In the genomic region with DNA sequence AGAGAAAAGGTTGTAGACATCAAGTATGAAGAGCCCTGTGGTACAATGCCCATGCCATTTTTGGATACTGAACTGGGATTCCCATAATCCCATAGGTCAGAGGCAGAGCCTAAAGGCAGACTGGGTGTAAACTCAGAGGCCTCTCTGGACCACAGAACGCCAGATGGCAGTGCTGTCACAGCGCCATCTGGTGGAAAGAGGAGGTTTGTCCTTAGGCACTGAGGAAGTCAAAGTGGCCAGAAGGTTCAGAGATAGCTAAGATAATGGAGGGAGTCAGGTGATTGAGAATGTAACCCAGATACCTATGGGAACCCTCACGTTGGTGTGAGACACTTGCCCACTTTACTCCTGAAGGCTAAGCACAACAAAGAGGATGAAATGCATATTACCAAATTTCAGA, we compare ENCODE assay signal across 8 mouse cellular contexts. TPM values are rescaled to one million over a fixed set of nuclear protein-coding genes. Genes with fewer than 3 reads are reported as not detected.
DNase-seq lines count a peak whose midpoint lies in the region; ATAC-seq and TF ChIP-seq lines count a peak whose summit lies in the region.

No protein-coding gene starts in this region.

- no peak overlapping the region for H3K27ac ChIP-seq in neural tube, embryonic 15.5 days (replicated peaks)
- H3K27ac ChIP-seq in embryonic facial prominence, embryonic 11.5 days (replicated peaks; ENCODE audit: low read depth, low read length), result no peak overlapping the region
- H3K27ac ChIP-seq in hindbrain, embryonic 12.5 days, result no peak overlapping the region
- no peak overlapping the region for H3K27ac ChIP-seq in midbrain, postnatal 0 days (ENCODE audit: low read depth, low read length)

- H3K9ac ChIP-seq in neural tube, embryonic 15.5 days (replicated peaks), result no peak overlapping the region
- no peak overlapping the region for H3K9ac ChIP-seq in embryonic facial prominence, embryonic 11.5 days (replicated peaks; ENCODE audit: low read length)
- H3K9ac ChIP-seq in hindbrain, embryonic 12.5 days, result no peak overlapping the region
- H3K9ac ChIP-seq in midbrain, postnatal 0 days (replicated peaks; ENCODE audit: low read length, poor library complexity, severe bottlenecking), result no peak overlapping the region

- no peak for ATAC-seq in neural tube, embryonic 15.5 days (ENCODE audit: low FRiP score)
- ATAC-seq in embryonic facial prominence, embryonic 11.5 days (replicated peaks; ENCODE audit: insufficient number of reproducible peaks, low FRiP score, low TSS enrichment, low read depth), result no peak
- 0 out of 2 replicates have a peak, but pooled peaks have one; percentile 50 for ATAC-seq in hindbrain, embryonic 12.5 days (ENCODE audit: low FRiP score)
- ATAC-seq in midbrain, postnatal 0 days (ENCODE audit: low FRiP score), result no peak

- no peaks in the 10 kb centered on the region for H3K4me1 ChIP-seq in neural tube, embryonic 15.5 days
- no peaks in the 10 kb centered on the region for H3K4me1 ChIP-seq in embryonic facial prominence, embryonic 11.5 days (ENCODE audit: control insufficient read depth, insufficient read depth, low read length)
- H3K4me1 ChIP-seq in hindbrain, embryonic 12.5 days, result no peaks in the 10 kb centered on the region
- H3K4me1 ChIP-seq in midbrain, postnatal 0 days (ENCODE audit: insufficient read depth, low read length), result no peaks in the 10 kb centered on the region

- H3K9me3 ChIP-seq in neural tube, embryonic 15.5 days (replicated peaks), result no peaks in the 10 kb centered on the region
- no peaks in the 10 kb centered on the region for H3K9me3 ChIP-seq in embryonic facial prominence, embryonic 11.5 days (replicated peaks; ENCODE audit: control insufficient read depth, low read length)
- H3K9me3 ChIP-seq in hindbrain, embryonic 12.5 days (replicated peaks), result no peaks in the 10 kb centered on the region
- H3K9me3 ChIP-seq in midbrain, postnatal 0 days (ENCODE audit: low read length), result no peaks in the 10 kb centered on the region

- peak; percentile 67 for DNase-seq in neural tube, embryonic 10.5 days (ENCODE audit: extremely low spot score, low spot score)
- peak; percentile 73 for DNase-seq in adrenal gland, postnatal 25 days
- DNase-seq in embryonic facial prominence, embryonic 11.5 days (ENCODE audit: low spot score), result peak; percentile 78
- peak; percentile 68 for DNase-seq in left cerebral cortex, postnatal 4 days
- peak; percentile 75 for DNase-seq in midbrain, postnatal 0 days (ENCODE audit: low spot score)
- DNase-seq in testis, postnatal 10 days (ENCODE audit: low spot score), result peak; percentile 73

- intact Hi-C loops in left cerebral cortex, postnatal 4 days (cut with DNase I), result no loop called here

- 2% methylated on average over 3 of the region's 3 CpGs for WGBS in neural tube, embryonic 15.5 days
- 3% methylated on average over 3 of the region's 3 CpGs for WGBS in embryonic facial prominence, embryonic 11.5 days
- WGBS in hindbrain, embryonic 12.5 days, result under 1% methylated on average over 3 of the region's 3 CpGs
- 1% methylated on average over 3 of the region's 3 CpGs for WGBS in midbrain, postnatal 0 days

- no peak overlapping the region for H3K4me2 ChIP-seq in neural tube, embryonic 15.5 days
- H3K4me2 ChIP-seq in embryonic facial prominence, embryonic 11.5 days (ENCODE audit: low read depth, low read length), result no peak overlapping the region
- no peak overlapping the region for H3K4me2 ChIP-seq in hindbrain, embryonic 12.5 days (replicated peaks)
- no peak overlapping the region for H3K4me2 ChIP-seq in midbrain, postnatal 0 days (ENCODE audit: low read depth, low read length, poor library complexity, severe bottlenecking)

- H3K4me3 ChIP-seq in neural tube, embryonic 15.5 days (replicated peaks), result no peak overlapping the region
- no peak overlapping the region for H3K4me3 ChIP-seq in embryonic facial prominence, embryonic 11.5 days (ENCODE audit: low read depth, low read length)
- no peak overlapping the region for H3K4me3 ChIP-seq in hindbrain, embryonic 12.5 days
- H3K4me3 ChIP-seq in midbrain, postnatal 0 days (ENCODE audit: low read depth, low read length), result no peak overlapping the region

- H3K27me3 ChIP-seq in neural tube, embryonic 15.5 days (replicated peaks), result no peaks in the 10 kb centered on the region
- H3K27me3 ChIP-seq in embryonic facial prominence, embryonic 11.5 days (ENCODE audit: control insufficient read depth, insufficient read depth, low read length), result no peaks in the 10 kb centered on the region
- H3K27me3 ChIP-seq in hindbrain, embryonic 12.5 days, result peaks cover 4% of the 10 kb centered on the region
- no peaks in the 10 kb centered on the region for H3K27me3 ChIP-seq in midbrain, postnatal 0 days (ENCODE audit: insufficient read depth, low read length)

- H3K36me3 ChIP-seq in neural tube, embryonic 15.5 days, result no peaks in the 10 kb centered on the region
- H3K36me3 ChIP-seq in embryonic facial prominence, embryonic 11.5 days (replicated peaks; ENCODE audit: control insufficient read depth, insufficient read depth, low read depth, low read length), result no peaks in the 10 kb centered on the region
- no peaks in the 10 kb centered on the region for H3K36me3 ChIP-seq in hindbrain, embryonic 12.5 days
- no peaks in the 10 kb centered on the region for H3K36me3 ChIP-seq in midbrain, postnatal 0 days (ENCODE audit: insufficient read depth, low read length)

- TF ChIP-seq CTCF in midbrain, postnatal 0 days (IDR thresholded peaks at IDR 0.05), result peak; percentile 85

RNA-seq across cellular contexts. Expression of a gene that starts 18.3 kb away (rescaled TPM):
- 32.3 and 44.0 TPM in 2 replicates for polyA plus RNA-seq in neural tube, embryonic 15.5 days (2015; fragmentation: Nextera tagmentation; extraction: Ambion mirVana)
- total RNA-seq in adrenal gland, postnatal 25 days (2021), result 0.64 and 0.67 TPM in 2 replicates
- 6.5 and 8.0 TPM in 2 replicates for polyA plus RNA-seq in embryonic facial prominence, embryonic 11.5 days (2014; fragmentation: Nextera tagmentation; extraction: Ambion mirVana)
- 39.3 and 46.1 TPM in 2 replicates for polyA plus RNA-seq in hindbrain, embryonic 12.5 days (2016; fragmentation: Nextera tagmentation; extraction: Ambion mirVana)
- total RNA-seq in left cerebral cortex, postnatal 4 days (2021), result 10 to 100 TPM; 15.0 to 17.2 TPM
- total RNA-seq in midbrain, postnatal 0 days (2014; rRNA removed), result 35.6 and 47.4 TPM in 2 replicates
- 33.0 and 34.0 TPM in 2 replicates for polyA plus RNA-seq in midbrain, postnatal 0 days (2015; fragmentation: Nextera tagmentation; extraction: Ambion mirVana)

RNA-seq across cellular contexts. Expression of a gene that starts 23.1 kb away (rescaled TPM):
- 92.3 and 93.9 TPM in 2 replicates for polyA plus RNA-seq in neural tube, embryonic 15.5 days (2015; fragmentation: Nextera tagmentation; extraction: Ambion mirVana)
- 46.6 and 48.6 TPM in 2 replicates for total RNA-seq in adrenal gland, postnatal 25 days (2021)
- polyA plus RNA-seq in embryonic facial prominence, embryonic 11.5 days (2014; fragmentation: Nextera tagmentation; extraction: Ambion mirVana), result 118 and 121 TPM in 2 replicates
- 98.8 and 99.3 TPM in 2 replicates for polyA plus RNA-seq in hindbrain, embryonic 12.5 days (2016; fragmentation: Nextera tagmentation; extraction: Ambion mirVana)
- 10 to 100 TPM; 93.2 to 99.2 TPM for total RNA-seq in left cerebral cortex, postnatal 4 days (2021)
- total RNA-seq in midbrain, postnatal 0 days (2014; rRNA removed), result 79.6 and 92.9 TPM in 2 replicates
- 83.4 and 85.2 TPM in 2 replicates for polyA plus RNA-seq in midbrain, postnatal 0 days (2015; fragmentation: Nextera tagmentation; extraction: Ambion mirVana)

RNA-seq across cellular contexts. Expression of a gene that starts 30.3 kb away (rescaled TPM):
- polyA plus RNA-seq in neural tube, embryonic 15.5 days (2015; fragmentation: Nextera tagmentation; extraction: Ambion mirVana), result 31.8 and 33.7 TPM in 2 replicates
- total RNA-seq in adrenal gland, postnatal 25 days (2021), result 109 and 130 TPM in 2 replicates
- 13.9 and 16.2 TPM in 2 replicates for polyA plus RNA-seq in embryonic facial prominence, embryonic 11.5 days (2014; fragmentation: Nextera tagmentation; extraction: Ambion mirVana)
- 34.7 and 36.0 TPM in 2 replicates for polyA plus RNA-seq in hindbrain, embryonic 12.5 days (2016; fragmentation: Nextera tagmentation; extraction: Ambion mirVana)
- total RNA-seq in left cerebral cortex, postnatal 4 days (2021), result 10 to 100 TPM; 39.6 to 39.8 TPM
- total RNA-seq in midbrain, postnatal 0 days (2014; rRNA removed), result 40.2 and 42.1 TPM in 2 replicates
- polyA plus RNA-seq in midbrain, postnatal 0 days (2015; fragmentation: Nextera tagmentation; extraction: Ambion mirVana), result 29.7 and 31.9 TPM in 2 replicates
